Mouse (Mus musculus): Measurements from ENCODE around the gene Olfr1373. TPM values are rescaled to one million over a fixed set of nuclear protein-coding genes. Genes with fewer than 3 reads are reported as not detected.
A peak's percentile ranks its signal among the peaks of the same experiment; 100 is the strongest.

Olfr1373 gene
- polyA plus RNA-seq, 1 experiment from 2014 or later = not detected

- Histone ChIP-seq H3K4me2 (no peak overlapping the region), H3K27ac (no peak overlapping the region)
Measured at GRCm38 (mm10) chr11:52106037-52106436, 39.3 kb downstream of the Olfr1373 start.

DNA sequence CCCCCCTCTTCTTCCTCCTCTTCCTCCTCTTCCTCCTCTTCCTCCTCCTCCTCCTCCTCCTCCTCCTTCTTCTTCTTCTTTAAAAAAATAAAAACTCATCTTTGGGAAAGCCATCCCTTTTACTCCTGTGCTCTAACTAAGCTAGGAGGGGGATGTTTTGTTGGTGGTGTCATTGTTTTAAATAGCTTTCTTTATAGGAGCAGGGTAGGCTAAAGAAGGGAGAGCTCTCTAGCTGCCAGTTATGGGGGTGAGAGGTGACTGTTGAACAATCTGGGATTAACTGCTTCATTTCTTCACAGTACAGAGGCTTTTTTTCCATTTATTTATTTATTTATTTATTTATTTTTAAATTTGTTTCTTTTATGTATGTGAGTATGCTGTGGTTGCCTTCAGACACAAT is 39.8 kb downstream of the Olfr1373 start:
- H3K4me1 ChIP-seq = peaks cover 25% of the 10 kb centered on the region
- no peak overlapping the region for H3K9ac ChIP-seq
- no peaks in the 10 kb centered on the region for H3K36me3 ChIP-seq
- no peaks in the 10 kb centered on the region for H3K27me3 ChIP-seq
- H3K27ac ChIP-seq = no peak overlapping the region
- no peak overlapping the region for H3K4me3 ChIP-seq
- no peak for ATAC-seq (ENCODE audit: borderline replicate concordance, extremely low read depth, low FRiP score, low TSS enrichment)
- H3K9me3 ChIP-seq = no peaks in the 10 kb centered on the region
- H3K4me2 ChIP-seq = no peak overlapping the region

More at GRCm38 (mm10) chr11:52106037-52106436, 39.3 kb downstream of the Olfr1373 start:
- Histone ChIP-seq H3K36me3 (no peaks in the 10 kb centered on the region), H3K27me3 (no peaks in the 10 kb centered on the region), H3K9me3 (no peaks in the 10 kb centered on the region), H3K9ac (no peak overlapping the region), H3K4me1 (peaks cover 19% of the 10 kb centered on the region), H3K4me3 (no peak overlapping the region)
- ATAC-seq (ENCODE audit: borderline replicate concordance, extremely low read depth, low FRiP score, low TSS enrichment) = no peak
- 80% methylated on average over 2 of the region's 2 CpGs for WGBS

DNA sequence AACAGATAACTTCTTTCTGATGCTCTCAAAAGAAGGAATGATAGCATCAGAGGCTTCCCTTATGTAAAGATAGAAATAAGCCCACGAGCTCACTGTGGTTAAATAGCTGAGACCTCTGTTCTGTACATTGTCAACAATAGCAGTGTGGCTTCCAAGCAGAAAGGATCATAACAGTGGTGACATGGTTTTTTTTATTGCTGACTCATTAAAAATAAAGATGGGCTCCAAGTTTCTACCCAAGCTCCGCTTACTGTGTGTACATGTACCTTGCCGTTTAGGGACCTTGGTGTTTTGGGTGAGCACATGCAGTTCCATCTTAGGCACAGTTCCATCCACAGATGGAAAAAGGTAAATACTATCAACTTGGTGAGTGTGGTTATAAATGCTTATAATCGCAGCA is 42.4 kb downstream of the Olfr1373 start:
- Histone ChIP-seq H3K27me3 (no peaks in the 10 kb centered on the region), H3K4me2 (no peak overlapping the region), H3K9me3 (no peaks in the 10 kb centered on the region), H3K36me3 (no peaks in the 10 kb centered on the region), H3K4me1 (peaks cover 33% of the 10 kb centered on the region), H3K9ac (no peak overlapping the region), H3K27ac (no peak overlapping the region), H3K4me3 (no peak overlapping the region)
- 72% methylated on average over 4 of the region's 4 CpGs for WGBS
- ATAC-seq (ENCODE audit: borderline replicate concordance, extremely low read depth, low FRiP score, low TSS enrichment) = no peak

DNA sequence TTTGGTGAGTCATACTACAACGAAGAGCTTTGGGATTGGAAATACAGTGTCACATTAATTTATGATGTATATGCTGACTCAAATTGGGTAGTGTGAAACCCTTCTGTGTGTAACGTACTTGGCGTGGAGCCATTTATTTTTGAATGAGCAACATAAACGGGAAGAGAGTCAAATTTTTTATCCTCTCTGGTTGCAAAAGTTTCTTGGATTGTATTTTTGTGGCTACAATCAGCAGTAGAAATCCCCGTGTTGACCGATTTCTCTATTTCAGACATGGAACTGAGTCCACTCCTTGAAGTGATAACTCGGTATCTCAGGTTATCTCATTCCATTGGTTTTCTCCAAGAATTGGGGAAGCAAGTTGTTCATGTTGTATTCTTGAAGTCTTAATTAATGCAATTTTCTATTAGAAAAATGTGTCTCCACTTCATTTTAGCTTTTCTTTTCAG is 45.5 kb downstream of the Olfr1373 start:
- Histone ChIP-seq H3K9me3 (no peaks in the 10 kb centered on the region), H3K27me3 (no peaks in the 10 kb centered on the region), H3K27ac (peak overlapping the region; percentile 99), H3K36me3 (no peaks in the 10 kb centered on the region), H3K4me3 (peak overlapping the region; percentile 82), H3K9ac (peak overlapping the region; percentile 97), H3K4me2 (peak overlapping the region; percentile 67), H3K4me1 (peaks cover 34% of the 10 kb centered on the region)
- under 1% methylated on average over 7 of the region's 7 CpGs for WGBS
- no peak for ATAC-seq (ENCODE audit: borderline replicate concordance, extremely low read depth, low FRiP score, low TSS enrichment)

DNA sequence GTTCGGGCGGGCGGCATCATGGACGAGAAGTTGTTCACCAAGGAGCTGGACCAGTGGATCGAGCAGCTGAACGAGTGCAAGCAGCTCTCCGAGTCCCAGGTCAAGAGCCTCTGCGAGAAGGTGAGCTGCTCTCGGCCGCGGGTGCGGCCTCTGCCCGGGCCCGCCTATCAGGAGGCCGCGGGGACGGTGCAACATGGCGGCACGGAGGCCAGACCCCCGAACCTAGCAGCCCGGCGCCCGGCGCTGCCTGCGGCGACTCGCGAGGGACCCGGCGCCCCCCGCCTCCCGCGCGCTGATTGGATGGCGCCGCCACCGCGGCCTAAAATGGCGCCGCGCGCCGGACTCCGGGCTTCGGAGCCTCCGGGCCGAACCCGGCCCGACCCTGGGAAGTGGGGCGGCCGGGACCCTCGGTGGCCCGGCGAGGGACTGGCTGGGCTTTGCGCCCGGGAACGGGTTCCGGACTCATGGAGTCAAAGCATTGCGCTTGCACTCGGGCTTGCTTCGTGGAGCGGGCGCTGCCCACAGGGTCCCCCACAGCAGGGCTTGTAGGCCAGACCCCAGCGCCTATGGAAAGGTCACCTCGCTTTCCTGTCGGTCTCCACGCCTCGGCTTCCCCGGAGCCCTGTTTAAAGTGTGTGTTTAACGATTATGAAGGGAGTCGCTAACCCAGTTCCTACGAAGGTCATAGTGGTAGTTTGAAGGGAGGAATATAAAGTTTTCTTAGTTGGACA is 46.1 kb downstream of the Olfr1373 start:
- peak overlapping the region; percentile 67 for H3K4me2 ChIP-seq
- H3K27ac ChIP-seq = peak overlapping the region; percentile 99
- H3K27me3 ChIP-seq = no peaks in the 10 kb centered on the region
- peak; percentile 82 for ATAC-seq (ENCODE audit: borderline replicate concordance, extremely low read depth, low FRiP score, low TSS enrichment)
- WGBS = under 1% methylated on average over 64 of the region's 72 CpGs
- H3K4me3 ChIP-seq = peak overlapping the region; percentile 82
- no peaks in the 10 kb centered on the region for H3K9me3 ChIP-seq
- peaks cover 29% of the 10 kb centered on the region for H3K4me1 ChIP-seq
- peak overlapping the region; percentile 97 for H3K9ac ChIP-seq
- no peaks in the 10 kb centered on the region for H3K36me3 ChIP-seq

- Histone ChIP-seq H3K4me2 (peak within 1 kb of the TSS; percentile 80), H3K36me3 (no peaks in the 10 kb centered on the region), H3K27me3 (no peaks in the 10 kb centered on the region), H3K4me1 (peaks cover 28% of the 10 kb centered on the region), H3K9ac (peak within 1 kb of the TSS; percentile 97), H3K27ac (peak within 1 kb of the TSS; percentile 99), H3K4me3 (peak within 1 kb of the TSS; percentile 82), H3K9me3 (no peaks in the 10 kb centered on the region)
- under 1% methylated on average over 53 of the region's 53 CpGs for WGBS
- ATAC-seq (ENCODE audit: borderline replicate concordance, extremely low read depth, low FRiP score, low TSS enrichment) = peak; percentile 98
Measured at GRCm38 (mm10) chr11:52098398-52098946, 46.9 kb downstream of the Olfr1373 start, which contains the start of gene Ppp2ca. Ppp2ca (plus strand) TSS chr11:52098681.

- H3K27me3 ChIP-seq = no peaks in the 10 kb centered on the region
- peaks cover 28% of the 10 kb centered on the region for H3K4me1 ChIP-seq
- no peak for ATAC-seq (ENCODE audit: borderline replicate concordance, extremely low read depth, low FRiP score, low TSS enrichment)
- H3K4me2 ChIP-seq = peak overlapping the region; percentile 80
- no peaks in the 10 kb centered on the region for H3K36me3 ChIP-seq
- no peak overlapping the region for H3K9ac ChIP-seq
- H3K27ac ChIP-seq = no peak overlapping the region; the same call in 1 of the 2 replicates
- 64% methylated on average over 2 of the region's 2 CpGs for WGBS
- H3K9me3 ChIP-seq = no peaks in the 10 kb centered on the region
- H3K4me3 ChIP-seq = no peak overlapping the region
Measured at GRCm38 (mm10) chr11:52097596-52097995, 47.7 kb downstream of the Olfr1373 start.

GRCm38 (mm10) chr11:52097016-52097415 is 48.3 kb downstream of the Olfr1373 start:
- Histone ChIP-seq H3K4me2 (no peak overlapping the region), H3K9ac (no peak overlapping the region)

More at GRCm38 (mm10) chr11:52097016-52097415, 48.3 kb downstream of the Olfr1373 start:
- no peaks in the 10 kb centered on the region for H3K9me3 ChIP-seq
- no peak overlapping the region for H3K4me3 ChIP-seq
- no peaks in the 10 kb centered on the region for H3K27me3 ChIP-seq
- no peaks in the 10 kb centered on the region for H3K36me3 ChIP-seq
- H3K27ac ChIP-seq = no peak overlapping the region
- peaks cover 27% of the 10 kb centered on the region for H3K4me1 ChIP-seq
- ATAC-seq (ENCODE audit: borderline replicate concordance, extremely low read depth, low FRiP score, low TSS enrichment) = no peak
- 63% methylated on average over 3 of the region's 3 CpGs for WGBS

Small RNA genes lying within 50 kb of the gene (microRNA-seq; reads per million reads assigned to microRNA genes)
- gene Gm24157 = not detected
- 12.8 reads per million, percentile 31 among the genes with 10 or more reads in this experiment for gene Mir3061

Other genes starting within 250 kb of the Olfr1373 start
- gene Cdkn2aipnl, start 177.9 kb downstream of the Olfr1373 start, polyA plus RNA-seq (2015; fragmentation: Nextera tagmentation; extraction: Ambion mirVana) = 102 and 109 TPM in 2 replicates
- gene Ube2b, start 144.8 kb downstream of the Olfr1373 start, polyA plus RNA-seq (2015; fragmentation: Nextera tagmentation; extraction: Ambion mirVana) = 214 and 215 TPM in 2 replicates
- gene Cdkl3, start 141.3 kb downstream of the Olfr1373 start, polyA plus RNA-seq (2015; fragmentation: Nextera tagmentation; extraction: Ambion mirVana) = 6.5 and 7.0 TPM in 2 replicates
- 75.7 and 76.9 TPM in 2 replicates for gene Ppp2ca, start 46.8 kb downstream of the Olfr1373 start, polyA plus RNA-seq (2015; fragmentation: Nextera tagmentation; extraction: Ambion mirVana)
- gene Olfr1371, start 68.5 kb upstream of the Olfr1373 start, polyA plus RNA-seq (2015; fragmentation: Nextera tagmentation; extraction: Ambion mirVana) = not detected in 2 replicates
- 809 and 814 TPM in 2 replicates for gene Skp1a, start 86.5 kb upstream of the Olfr1373 start, polyA plus RNA-seq (2015; fragmentation: Nextera tagmentation; extraction: Ambion mirVana)
- gene Tcf7, start 137.5 kb upstream of the Olfr1373 start, polyA plus RNA-seq (2015; fragmentation: Nextera tagmentation; extraction: Ambion mirVana) = 41.4 and 52.6 TPM in 2 replicates
- gene Vdac1, start 215.3 kb upstream of the Olfr1373 start, polyA plus RNA-seq (2015; fragmentation: Nextera tagmentation; extraction: Ambion mirVana) = 256 and 265 TPM in 2 replicates

Measured in lung, embryonic 15.5 days (tissue).